Mouse (Mus musculus) thymus, adult 2 months (tissue): ENCODE data around the gene Olfr353. TPM values are rescaled to one million over a fixed set of nuclear protein-coding genes. Genes with fewer than 3 reads are reported as not detected.

Experiments
- DNase-seq: peaks from one replicate; pipeline ENCODE4 v3.0.0; 2021
- H3K27ac ChIP-seq: fragments of 200-500 bp; 2 replicates; pipeline ENCODE4 v1.5.1; 2012; ENCODE audit warnings: low read length, control low read depth; ENCODE audit not compliant: control insufficient read depth, insufficient read depth
- H3K27me3 ChIP-seq: fragments of 200-500 bp; 2 replicates; pipeline ENCODE4 v1.6.1; 2012; ENCODE audit warnings: mild to moderate bottlenecking, low read length, moderate library complexity, mixed read lengths; ENCODE audit not compliant: control insufficient read depth, insufficient read depth
- H3K36me3 ChIP-seq: fragments of 200-500 bp; 2 replicates; pipeline ENCODE4 v1.6.1; 2012; ENCODE audit warnings: mild to moderate bottlenecking, low read length, moderate library complexity; ENCODE audit not compliant: control insufficient read depth, insufficient read depth
- H3K4me1 ChIP-seq: fragments of 200-500 bp; replicated peaks from 2 replicates; pipeline ENCODE4 v1.6.1; 2012; ENCODE audit warnings: low read length; ENCODE audit not compliant: control insufficient read depth, insufficient read depth
- H3K4me3 ChIP-seq: fragments of 200-500 bp; 2 replicates; pipeline ENCODE4 v1.5.1; 2012; ENCODE audit warnings: mild to moderate bottlenecking, low read length, control low read depth, moderate library complexity; ENCODE audit not compliant: control insufficient read depth, insufficient read depth
- CTCF ChIP-seq: fragments of 200-500 bp; IDR thresholded peaks from 2 replicates; pipeline ENCODE4 v1.5.1; 2012; ENCODE audit warnings: mild to moderate bottlenecking, control low read depth, low read length, moderate library complexity, borderline replicate concordance; ENCODE audit not compliant: control insufficient read depth, poor library complexity, insufficient read depth; ENCODE audit errors: extremely low read depth
- POLR2A ChIP-seq: fragments of 200-500 bp; IDR thresholded peaks from 2 replicates; pipeline ENCODE4 v1.6.1; 2012; ENCODE audit warnings: mild to moderate bottlenecking, low read length, control low read depth, moderate library complexity; ENCODE audit not compliant: control insufficient read depth, poor library complexity, insufficient read depth; ENCODE audit errors: extremely low read depth
- WGBS: fragments of 180-500 bp; shearing (Covaris S2); methylation state at CpG from one replicate; pipeline ENCODE4 v1.1.7; 2018; 5-methylcytosine and 5-hydroxymethylcytosine counted together
- polyA plus RNA-seq: library from polyadenylated mRNA; depleted of rRNA; stranded (reverse); fragments of >200 nt; gene quantifications from 2 replicates; pipeline ENCODE4 v1.2.3, GENCODE M21; 2012; rRNA removed

The Olfr353 gene
- not detected in 2 replicates for polyA plus RNA-seq

GRCm38 (mm10) chr2:36892836-36893235 is at the start of gene Olfr353:
TSS of gene Olfr353 (minus strand) at chr2:36892936.
- Histone ChIP-seq H3K27ac (no peak within 1 kb of the TSS), H3K27me3 (no peaks in the 10 kb centered on the region), H3K4me3 (no peak within 1 kb of the TSS), H3K36me3 (no peaks in the 10 kb centered on the region), H3K4me1 (no peaks in the 10 kb centered on the region)
- no peak for DNase-seq
- TF ChIP-seq CTCF = no peak
- TF ChIP-seq POLR2A = no peak

- TF ChIP-seq POLR2A (no peak), CTCF (no peak)
- no peak for DNase-seq
- 92% methylated on average over 2 of the region's 2 CpGs for WGBS
- Histone ChIP-seq H3K4me1 (no peaks in the 10 kb centered on the region), H3K36me3 (no peaks in the 10 kb centered on the region), H3K27me3 (no peaks in the 10 kb centered on the region), H3K4me3 (no peak within 1 kb of the TSS), H3K27ac (no peak within 1 kb of the TSS)
Observed at GRCm38 (mm10) chr2:36936821-36937220, 44.1 kb upstream of the Olfr353 start, which contains the start of gene Olfr356. TSS of gene Olfr356 (plus strand) at chr2:36937121.

DNA sequence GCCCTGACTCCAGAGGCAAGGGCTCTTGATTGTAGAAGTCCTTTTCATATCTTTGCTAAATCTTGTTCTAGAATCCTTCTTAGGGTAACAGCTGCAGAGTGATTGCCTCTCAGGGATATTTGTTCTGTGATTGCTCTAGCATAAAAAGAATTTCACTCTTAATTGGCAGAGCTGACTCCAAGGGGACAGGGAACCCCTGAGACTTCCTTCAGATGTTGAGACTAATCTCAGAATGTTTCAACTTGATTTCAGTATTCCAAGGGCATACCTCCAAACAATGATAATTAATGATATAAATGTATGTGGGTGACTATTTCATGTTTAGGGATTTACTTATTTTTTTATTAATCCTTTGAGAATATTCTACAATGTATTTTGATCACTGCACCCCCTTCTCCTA is 36.1 kb upstream of the Olfr353 start, which contains the start of gene Olfr355:
Gene Olfr355, minus strand, starts transcription at position 101 of the 400 bp plus-strand sequence.
- no peak for TF ChIP-seq CTCF
- no peak for TF ChIP-seq POLR2A
- no peak for DNase-seq
- H3K4me3 ChIP-seq = no peak within 1 kb of the TSS
- H3K4me1 ChIP-seq = no peaks in the 10 kb centered on the region
- no peaks in the 10 kb centered on the region for H3K36me3 ChIP-seq
- H3K27ac ChIP-seq = no peak within 1 kb of the TSS
- H3K27me3 ChIP-seq = no peaks in the 10 kb centered on the region

GRCm38 (mm10) chr2:36905380-36905779 is 12.6 kb upstream of the Olfr353 start, which contains the start of gene Olfr354:
TSS of gene Olfr354 (plus strand) at chr2:36905680.
- no peak for TF ChIP-seq POLR2A
- no peak for TF ChIP-seq CTCF

DNA sequence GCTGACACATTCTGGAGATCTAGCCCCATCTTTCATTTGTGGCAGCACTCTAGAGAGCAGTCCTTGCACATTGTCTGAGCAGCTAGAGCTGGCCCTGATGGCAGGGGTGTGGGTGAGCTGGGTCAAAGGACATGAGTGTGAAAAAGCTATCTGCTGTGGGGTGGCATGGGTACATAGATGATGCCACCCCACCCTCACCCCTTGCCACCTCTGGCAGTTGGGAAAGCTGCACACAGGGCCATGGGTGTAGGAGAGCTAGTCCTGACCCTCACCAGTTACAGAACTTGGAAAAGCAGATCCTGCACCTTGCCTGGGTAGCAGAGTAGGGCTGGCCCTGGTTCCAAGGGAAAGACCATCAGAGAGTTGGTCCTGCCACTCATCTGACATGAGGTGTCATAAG is 4.4 kb upstream of the Olfr353 start:
- DNase-seq = no peak
- no peaks in the 10 kb centered on the region for H3K36me3 ChIP-seq
- TF ChIP-seq POLR2A = no peak
- TF ChIP-seq CTCF = no peak
- H3K4me1 ChIP-seq = no peaks in the 10 kb centered on the region
- H3K4me3 ChIP-seq = no peak overlapping the region
- H3K27me3 ChIP-seq = no peaks in the 10 kb centered on the region
- no peak overlapping the region for H3K27ac ChIP-seq

More at GRCm38 (mm10) chr2:36905380-36905779, 12.6 kb upstream of the Olfr353 start, which contains the start of gene Olfr354:
- Histone ChIP-seq H3K27ac (no peak within 1 kb of the TSS), H3K4me3 (no peak within 1 kb of the TSS), H3K27me3 (no peaks in the 10 kb centered on the region), H3K4me1 (no peaks in the 10 kb centered on the region), H3K36me3 (no peaks in the 10 kb centered on the region)
- DNase-seq = no peak

DNA sequence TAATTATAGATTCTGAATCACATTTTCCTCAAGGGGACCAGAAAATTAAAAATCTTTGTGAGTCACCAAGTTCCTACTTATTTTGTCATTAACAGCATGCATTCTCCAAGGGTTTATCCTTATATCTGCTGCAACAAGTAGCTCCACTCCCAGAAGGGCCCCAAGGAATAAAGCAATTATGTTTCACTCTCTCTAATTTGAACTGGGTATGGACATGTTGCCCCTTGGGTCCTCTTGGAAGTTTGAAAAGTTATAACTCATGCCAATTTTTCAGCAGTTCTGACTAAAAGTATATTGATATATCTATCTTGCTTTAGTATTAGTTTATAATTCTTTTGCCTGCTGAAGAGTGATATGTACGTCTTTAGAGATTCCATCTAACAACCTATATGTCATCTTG is 24.6 kb downstream of the Olfr353 start, which contains the start of gene Olfr352:
Gene Olfr352, plus strand, starts transcription at position 301 of the 400 bp plus-strand sequence.
- Histone ChIP-seq H3K4me3 (no peak within 1 kb of the TSS), H3K27ac (no peak within 1 kb of the TSS), H3K4me1 (no peaks in the 10 kb centered on the region), H3K36me3 (no peaks in the 10 kb centered on the region), H3K27me3 (no peaks in the 10 kb centered on the region)
- TF ChIP-seq CTCF (no peak), POLR2A (no peak)
- WGBS = 91% methylated on average over 1 of the region's 1 CpGs
- no peak for DNase-seq

- no peak for TF ChIP-seq CTCF
- TF ChIP-seq POLR2A = no peak
- no peak for DNase-seq
- Histone ChIP-seq H3K36me3 (no peaks in the 10 kb centered on the region), H3K27me3 (no peaks in the 10 kb centered on the region), H3K4me1 (no peaks in the 10 kb centered on the region), H3K27ac (no peak within 1 kb of the TSS), H3K4me3 (no peak within 1 kb of the TSS)
- 89% methylated on average over 1 of the region's 1 CpGs for WGBS
Observed at GRCm38 (mm10) chr2:36862560-36862959, 30.2 kb downstream of the Olfr353 start, which contains the start of gene Olfr351. TSS of gene Olfr351 (minus strand) at chr2:36862660.
